Mouse (Mus musculus) stomach, embryonic 16.5 days (tissue): ENCODE data around the gene Wnt7a. TPM values are rescaled to one million over a fixed set of nuclear protein-coding genes. Genes with fewer than 3 reads are reported as not detected.

ENCODE experiments used
- ATAC-seq: fragments of 200-750 bp; cut with Nextera tagmentation; 2 replicates; pipeline ENCODE4 v1.8.0; 2017; ENCODE audit warnings: moderate number of reproducible peaks, moderate TSS enrichment; ENCODE audit not compliant: insufficient read depth, low FRiP score
- H3K27ac ChIP-seq: fragments of 300-500 bp; sonication (generic); 2 replicates; pipeline ENCODE4 v1.5.1; 2014; ENCODE audit warnings: low read length
- H3K27me3 ChIP-seq: fragments of 300-500 bp; sonication (generic); 2 replicates; pipeline ENCODE4 v1.6.1; 2014; ENCODE audit warnings: low read length, control low read depth, mixed read lengths; ENCODE audit not compliant: control insufficient read depth, insufficient read depth
- H3K36me3 ChIP-seq: fragments of 300-500 bp; sonication (generic); 2 replicates; pipeline ENCODE4 v1.6.1; 2014; ENCODE audit warnings: low read length; ENCODE audit not compliant: control insufficient read depth, insufficient read depth
- H3K4me1 ChIP-seq: fragments of 300-500 bp; sonication (generic); 2 replicates; pipeline ENCODE4 v1.6.1; 2014; ENCODE audit warnings: low read length, control low read depth, mixed read lengths; ENCODE audit not compliant: control insufficient read depth, insufficient read depth
- H3K4me2 ChIP-seq: fragments of 300-500 bp; sonication (generic); 2 replicates; pipeline ENCODE4 v1.6.1; 2014; ENCODE audit warnings: low read depth, low read length, mixed read lengths
- H3K4me3 ChIP-seq: fragments of 300-500 bp; sonication (generic); replicated peaks from 2 replicates; pipeline ENCODE4 v1.5.1; 2014; ENCODE audit warnings: mild to moderate bottlenecking, low read length
- H3K9ac ChIP-seq: fragments of 300-500 bp; sonication (generic); 2 replicates; pipeline ENCODE4 v1.6.1; 2014; ENCODE audit warnings: low read length
- H3K9me3 ChIP-seq: fragments of 300-500 bp; sonication (generic); replicated peaks from 2 replicates; pipeline ENCODE4 v1.6.1; 2016; ENCODE audit warnings: low read length, control low read depth; ENCODE audit not compliant: control insufficient read depth
- WGBS: fragments of 180-500 bp; shearing (Covaris S2); extraction: QIAGEN DNeasy Blood & Tissue Kit; methylation state at CpG from one replicate; pipeline ENCODE4 v1.1.7; 2014; 5-methylcytosine and 5-hydroxymethylcytosine counted together
- polyA plus RNA-seq: library from polyadenylated mRNA; unstranded; fragments of >200 nt; fragmentation: Nextera tagmentation; extraction: Ambion mirVana; gene quantifications from 2 replicates; pipeline ENCODE4 v1.2.1, GENCODE M21; 2015

The Wnt7a gene
- polyA plus RNA-seq, 1 experiment from 2014 or later = 0.04 TPM

GRCm38 (mm10) chr6:91372586-91372971, 38.6 kb downstream of the Wnt7a start:
- WGBS = 17% methylated on average over 3 of the region's 3 CpGs
- ATAC-seq = 0 out of 2 replicates have a peak, but pooled peaks have one; percentile 12
- no peaks in the 10 kb centered on the region for H3K27me3 ChIP-seq

GRCm38 (mm10) chr6:91371912-91372585, 39.1 kb downstream of the Wnt7a start:
- no peak overlapping the region for H3K9ac ChIP-seq
- no peaks in the 10 kb centered on the region for H3K4me1 ChIP-seq
- H3K4me2 ChIP-seq = no peak overlapping the region
- H3K4me3 ChIP-seq = no peak overlapping the region
- no peaks in the 10 kb centered on the region for H3K27me3 ChIP-seq
- H3K27ac ChIP-seq = no peak overlapping the region
- ATAC-seq = peak; percentile 37; the same call in 1 of the 2 replicates
- H3K36me3 ChIP-seq = no peaks in the 10 kb centered on the region
- H3K9me3 ChIP-seq = no peaks in the 10 kb centered on the region

More at GRCm38 (mm10) chr6:91372586-91372971, 38.6 kb downstream of the Wnt7a start:
- Histone ChIP-seq H3K4me2 (no peak overlapping the region), H3K4me3 (no peak overlapping the region), H3K36me3 (no peaks in the 10 kb centered on the region), H3K9ac (no peak overlapping the region), H3K4me1 (no peaks in the 10 kb centered on the region), H3K9me3 (no peaks in the 10 kb centered on the region), H3K27ac (no peak overlapping the region)

- Histone ChIP-seq H3K27me3 (no peaks in the 10 kb centered on the region), H3K4me3 (no peak overlapping the region), H3K9ac (no peak overlapping the region), H3K36me3 (no peaks in the 10 kb centered on the region), H3K4me1 (no peaks in the 10 kb centered on the region), H3K4me2 (no peak overlapping the region), H3K27ac (no peak overlapping the region), H3K9me3 (no peaks in the 10 kb centered on the region)
- WGBS = 72% methylated on average over 1 of the region's 1 CpGs
- ATAC-seq = no peak
Observed at GRCm38 (mm10) chr6:91366781-91367180, 44.4 kb downstream of the Wnt7a start.

- H3K4me2 ChIP-seq = no peak overlapping the region
- H3K4me1 ChIP-seq = no peaks in the 10 kb centered on the region
- no peaks in the 10 kb centered on the region for H3K36me3 ChIP-seq
- H3K27me3 ChIP-seq = no peaks in the 10 kb centered on the region
- ATAC-seq = no peak
- 65% methylated on average over 14 of the region's 14 CpGs for WGBS
- H3K27ac ChIP-seq = no peak overlapping the region
- H3K4me3 ChIP-seq = no peak overlapping the region
- H3K9me3 ChIP-seq = no peaks in the 10 kb centered on the region
- H3K9ac ChIP-seq = no peak overlapping the region
Observed at GRCm38 (mm10) chr6:91365480-91365879, 45.7 kb downstream of the Wnt7a start.

GRCm38 (mm10) chr6:91362756-91363155, 48.4 kb downstream of the Wnt7a start:
- 72% methylated on average over 2 of the region's 2 CpGs for WGBS
- H3K4me2 ChIP-seq = no peak overlapping the region
- ATAC-seq = no peak

GRCm38 (mm10) chr6:91360998-91361397, 50.2 kb downstream of the Wnt7a start:
- H3K9ac ChIP-seq = no peak overlapping the region
- no peaks in the 10 kb centered on the region for H3K27me3 ChIP-seq
- no peak overlapping the region for H3K4me3 ChIP-seq
- no peak overlapping the region for H3K4me2 ChIP-seq
- no peaks in the 10 kb centered on the region for H3K9me3 ChIP-seq
- H3K4me1 ChIP-seq = peaks cover 4% of the 10 kb centered on the region; the same call in 1 of the 2 replicates
- 89% methylated on average over 6 of the region's 6 CpGs for WGBS
- H3K36me3 ChIP-seq = no peaks in the 10 kb centered on the region
- ATAC-seq = no peak
- no peak overlapping the region for H3K27ac ChIP-seq

More at GRCm38 (mm10) chr6:91362756-91363155, 48.4 kb downstream of the Wnt7a start:
- Histone ChIP-seq H3K36me3 (no peaks in the 10 kb centered on the region), H3K4me3 (no peak overlapping the region), H3K27ac (no peak overlapping the region), H3K9ac (no peak overlapping the region), H3K27me3 (no peaks in the 10 kb centered on the region), H3K4me1 (no peaks in the 10 kb centered on the region), H3K9me3 (no peaks in the 10 kb centered on the region)

- Histone ChIP-seq H3K9me3 (no peaks in the 10 kb centered on the region), H3K36me3 (no peaks in the 10 kb centered on the region), H3K4me1 (peaks cover 4% of the 10 kb centered on the region; the same call in 1 of the 2 replicates), H3K27me3 (no peaks in the 10 kb centered on the region), H3K4me3 (no peak overlapping the region), H3K4me2 (no peak overlapping the region), H3K9ac (no peak overlapping the region), H3K27ac (no peak overlapping the region)
- no peak for ATAC-seq
- 86% methylated on average over 4 of the region's 4 CpGs for WGBS
Observed at GRCm38 (mm10) chr6:91360371-91360690, 50.8 kb downstream of the Wnt7a start.

GRCm38 (mm10) chr6:91359672-91360370, 51.3 kb downstream of the Wnt7a start:
- Histone ChIP-seq H3K27ac (no peak overlapping the region), H3K9ac (no peak overlapping the region), H3K4me2 (no peak overlapping the region), H3K4me3 (no peak overlapping the region), H3K36me3 (no peaks in the 10 kb centered on the region), H3K27me3 (no peaks in the 10 kb centered on the region), H3K4me1 (peaks cover 4% of the 10 kb centered on the region; the same call in 1 of the 2 replicates), H3K9me3 (no peaks in the 10 kb centered on the region)
- WGBS = 79% methylated on average over 7 of the region's 7 CpGs
- ATAC-seq = no peak

- Histone ChIP-seq H3K27me3 (no peaks in the 10 kb centered on the region), H3K4me1 (peaks cover 4% of the 10 kb centered on the region; the same call in 1 of the 2 replicates), H3K27ac (no peak overlapping the region), H3K4me3 (no peak overlapping the region), H3K36me3 (no peaks in the 10 kb centered on the region), H3K9me3 (no peaks in the 10 kb centered on the region), H3K9ac (no peak overlapping the region), H3K4me2 (no peak overlapping the region)
- no peak for ATAC-seq
- 74% methylated on average over 6 of the region's 6 CpGs for WGBS
Observed at GRCm38 (mm10) chr6:91358866-91359656, 52.1 kb downstream of the Wnt7a start.
